Mouse (Mus musculus): Measurements from ENCODE around the gene Icam1. TPM values are rescaled to one million over a fixed set of nuclear protein-coding genes. Genes with fewer than 3 reads are reported as not detected.
A peak's percentile ranks its signal among the peaks of the same experiment; 100 is the strongest.
"Not testable (repeated sequence)": the region's sequence is repeated elsewhere in the genome, so short reads cannot be mapped to it uniquely, and the experiment has no call there.

The Icam1 gene
- total RNA-seq, 2 experiments from 2014 or later: 8.0 to 11.6 TPM

- no peak for ATAC-seq (replicated peaks; ENCODE audit: poor library complexity, severe bottlenecking)
Observed at GRCm38 (mm10) chr9:21039779-21040178, 24.0 kb downstream of the Icam1 start.

GRCm38 (mm10) chr9:21041308-21041707, 25.5 kb downstream of the Icam1 start:
- ATAC-seq (replicated peaks; ENCODE audit: poor library complexity, severe bottlenecking): no peak

GRCm38 (mm10) chr9:21043563-21043962, 27.8 kb downstream of the Icam1 start:
- ATAC-seq (replicated peaks; ENCODE audit: poor library complexity, severe bottlenecking): no peak

GRCm38 (mm10) chr9:21044785-21045184, 29.0 kb downstream of the Icam1 start:
- not testable (repeated sequence) for ATAC-seq (replicated peaks; ENCODE audit: poor library complexity, severe bottlenecking)

GRCm38 (mm10) chr9:21045235-21045634, 29.4 kb downstream of the Icam1 start:
- no peak for ATAC-seq (replicated peaks; ENCODE audit: poor library complexity, severe bottlenecking)

GRCm38 (mm10) chr9:21051578-21051977, 35.8 kb downstream of the Icam1 start:
- no peak for ATAC-seq (replicated peaks; ENCODE audit: poor library complexity, severe bottlenecking)

GRCm38 (mm10) chr9:21062928-21063327, 47.1 kb downstream of the Icam1 start:
- no peak for ATAC-seq (replicated peaks; ENCODE audit: poor library complexity, severe bottlenecking)

GRCm38 (mm10) chr9:21067006-21067684, 51.4 kb downstream of the Icam1 start, which contains the start of gene Zglp1:
TSS of gene Zglp1 (minus strand) at chr9:21067093.
- ATAC-seq (replicated peaks; ENCODE audit: poor library complexity, severe bottlenecking): no peak; the same call in 1 of the 2 replicates

GRCm38 (mm10) chr9:21072641-21073040, 56.9 kb downstream of the Icam1 start:
- ATAC-seq (replicated peaks; ENCODE audit: poor library complexity, severe bottlenecking): no peak

- peak; percentile 91 for ATAC-seq (replicated peaks; ENCODE audit: poor library complexity, severe bottlenecking)
Observed at GRCm38 (mm10) chr9:21073044-21073840, 57.5 kb downstream of the Icam1 start, which contains the start of the genes Gm49373 and Fdx1l. TSS of gene Gm49373 (minus strand) at chr9:21073096. TSS of gene Fdx1l (minus strand) at chr9:21073614.

- no peak for ATAC-seq (replicated peaks; ENCODE audit: poor library complexity, severe bottlenecking)
Observed at GRCm38 (mm10) chr9:21074173-21074572, 58.4 kb downstream of the Icam1 start.

GRCm38 (mm10) chr9:21075625-21076024, 59.8 kb downstream of the Icam1 start:
- ATAC-seq (replicated peaks; ENCODE audit: poor library complexity, severe bottlenecking): no peak

Other genes with a start within 250 kb of the Icam1 start
- 0.28 and 0.41 TPM in 2 replicates for gene Col5a3, start 200.9 kb upstream of the Icam1 start, total RNA-seq (2014; fragmentation: Nextera tagmentation)
- gene Col5a3, start 200.9 kb upstream of the Icam1 start, total RNA-seq (2017): 0.60 and 0.62 TPM in 2 replicates
- gene Rdh8, start 197.5 kb upstream of the Icam1 start, total RNA-seq (2014; fragmentation: Nextera tagmentation): not detected in 2 replicates
- not detected in 2 replicates for gene Rdh8, start 197.5 kb upstream of the Icam1 start, total RNA-seq (2017)
- gene A230050P20Rik, start 147.3 kb upstream of the Icam1 start, total RNA-seq (2014; fragmentation: Nextera tagmentation): 13.8 and 44.1 TPM in 2 replicates
- gene A230050P20Rik, start 147.3 kb upstream of the Icam1 start, total RNA-seq (2017): 14.4 and 16.1 TPM in 2 replicates
- gene Angptl6, start 136.3 kb upstream of the Icam1 start, total RNA-seq (2014; fragmentation: Nextera tagmentation): 1.5 and 2.5 TPM in 2 replicates
- gene Angptl6, start 136.3 kb upstream of the Icam1 start, total RNA-seq (2017): 0.52 and 1.4 TPM in 2 replicates
- 88.0 and 115 TPM in 2 replicates for gene Ppan, start 127.8 kb upstream of the Icam1 start, total RNA-seq (2014; fragmentation: Nextera tagmentation)
- 172 and 173 TPM in 2 replicates for gene Ppan, start 127.8 kb upstream of the Icam1 start, total RNA-seq (2017)
- gene Eif3g, start 117.4 kb upstream of the Icam1 start, total RNA-seq (2014; fragmentation: Nextera tagmentation): 224 and 262 TPM in 2 replicates
- gene Eif3g, start 117.4 kb upstream of the Icam1 start, total RNA-seq (2017): 187 and 207 TPM in 2 replicates
- gene Dnmt1, start 56.1 kb upstream of the Icam1 start, total RNA-seq (2014; fragmentation: Nextera tagmentation): 172 and 204 TPM in 2 replicates
- gene Dnmt1, start 56.1 kb upstream of the Icam1 start, total RNA-seq (2017): 244 and 247 TPM in 2 replicates
- gene S1pr2, start 39.2 kb upstream of the Icam1 start, total RNA-seq (2014; fragmentation: Nextera tagmentation): 3.7 and 11.0 TPM in 2 replicates
- 3.2 and 3.4 TPM in 2 replicates for gene S1pr2, start 39.2 kb upstream of the Icam1 start, total RNA-seq (2017)
- 44.8 and 73.4 TPM in 2 replicates for gene Mrpl4, start 13.2 kb upstream of the Icam1 start, total RNA-seq (2014; fragmentation: Nextera tagmentation)
- gene Mrpl4, start 13.2 kb upstream of the Icam1 start, total RNA-seq (2017): 44.5 and 46.0 TPM in 2 replicates
- 2.1 and 2.3 TPM in 2 replicates for gene Icam4, start 13.4 kb downstream of the Icam1 start, total RNA-seq (2014; fragmentation: Nextera tagmentation)
- gene Icam4, start 13.4 kb downstream of the Icam1 start, total RNA-seq (2017): 0.31 and 1.2 TPM in 2 replicates
- 0.36 TPM in 1 of 2 replicates, not detected in the other for gene Icam5, start 16.1 kb downstream of the Icam1 start, total RNA-seq (2014; fragmentation: Nextera tagmentation)
- gene Icam5, start 16.1 kb downstream of the Icam1 start, total RNA-seq (2017): 0.04 TPM in 1 of 2 replicates, not detected in the other
- 6.2 TPM in 1 of 2 replicates, not detected in the other for gene Zglp1, start 51.1 kb downstream of the Icam1 start, total RNA-seq (2014; fragmentation: Nextera tagmentation)
- not detected in 2 replicates for gene Zglp1, start 51.1 kb downstream of the Icam1 start, total RNA-seq (2017)
- gene Gm49373, start 57.1 kb downstream of the Icam1 start, total RNA-seq (2014; fragmentation: Nextera tagmentation): not detected in 2 replicates
- 0.60 TPM in 1 of 2 replicates, not detected in the other for gene Gm49373, start 57.1 kb downstream of the Icam1 start, total RNA-seq (2017)
- 23.5 and 39.7 TPM in 2 replicates for gene Fdx1l, start 57.6 kb downstream of the Icam1 start, total RNA-seq (2014; fragmentation: Nextera tagmentation)
- gene Fdx1l, start 57.6 kb downstream of the Icam1 start, total RNA-seq (2017): 56.5 and 59.4 TPM in 2 replicates
- 61.0 and 67.3 TPM in 2 replicates for gene Gm38431, start 76.0 kb downstream of the Icam1 start, total RNA-seq (2014; fragmentation: Nextera tagmentation)
- gene Gm38431, start 76.0 kb downstream of the Icam1 start, total RNA-seq (2017): 5.5 and 7.5 TPM in 2 replicates
- gene Raver1, start 76.0 kb downstream of the Icam1 start, total RNA-seq (2014; fragmentation: Nextera tagmentation): 59.8 and 74.1 TPM in 2 replicates
- 19.6 and 22.9 TPM in 2 replicates for gene Raver1, start 76.0 kb downstream of the Icam1 start, total RNA-seq (2017)
- gene Tyk2, start 115.3 kb downstream of the Icam1 start, total RNA-seq (2014; fragmentation: Nextera tagmentation): 27.1 and 28.6 TPM in 2 replicates
- gene Tyk2, start 115.3 kb downstream of the Icam1 start, total RNA-seq (2017): 19.0 and 19.8 TPM in 2 replicates
- 120 and 157 TPM in 2 replicates for gene Cdc37, start 134.0 kb downstream of the Icam1 start, total RNA-seq (2014; fragmentation: Nextera tagmentation)
- 285 and 306 TPM in 2 replicates for gene Cdc37, start 134.0 kb downstream of the Icam1 start, total RNA-seq (2017)
- gene Pde4a, start 149.7 kb downstream of the Icam1 start, total RNA-seq (2014; fragmentation: Nextera tagmentation): 19.9 and 25.7 TPM in 2 replicates
- gene Pde4a, start 149.7 kb downstream of the Icam1 start, total RNA-seq (2017): 3.8 and 4.1 TPM in 2 replicates
- 28.8 TPM in 2 replicates for gene Keap1, start 223.4 kb downstream of the Icam1 start, total RNA-seq (2014; fragmentation: Nextera tagmentation)
- gene Keap1, start 223.4 kb downstream of the Icam1 start, total RNA-seq (2017): 31.9 and 33.5 TPM in 2 replicates
- not detected in 2 replicates for gene S1pr5, start 232.5 kb downstream of the Icam1 start, total RNA-seq (2014; fragmentation: Nextera tagmentation)
- 0.21 and 0.56 TPM in 2 replicates for gene S1pr5, start 232.5 kb downstream of the Icam1 start, total RNA-seq (2017)
- gene Atg4d, start 249.3 kb downstream of the Icam1 start, total RNA-seq (2014; fragmentation: Nextera tagmentation): 6.4 and 8.9 TPM in 2 replicates
- gene Atg4d, start 249.3 kb downstream of the Icam1 start, total RNA-seq (2017): 5.5 and 5.9 TPM in 2 replicates

Data from granulocyte monocyte progenitor cell, adult 5-6 weeks (primary cell).